Mouse (Mus musculus) ovary, postnatal 10 days (tissue): ENCODE data around the gene Anapc16.

Source experiments
- DNase-seq: peaks from one replicate; pipeline ENCODE4 v3.0.0; 2022; ENCODE audit warnings: low spot score

The Anapc16 gene

GRCm38 (mm10) chr10:59970450-59971062, 32.4 kb downstream of the Anapc16 start:
- no peak for DNase-seq

- DNase-seq: peak; percentile 35
Measured at GRCm38 (mm10) chr10:59969821-59970449, 33.0 kb downstream of the Anapc16 start.

GRCm38 (mm10) chr10:59967309-59967942, 35.5 kb downstream of the Anapc16 start:
- no peak for DNase-seq

GRCm38 (mm10) chr10:59966743-59967142, 36.2 kb downstream of the Anapc16 start:
- no peak for DNase-seq

GRCm38 (mm10) chr10:59965788-59966187, 37.1 kb downstream of the Anapc16 start:
- DNase-seq: no peak

GRCm38 (mm10) chr10:59965362-59965695, 37.6 kb downstream of the Anapc16 start:
- no peak for DNase-seq

- DNase-seq: no peak
Measured at GRCm38 (mm10) chr10:59964504-59965361, 38.2 kb downstream of the Anapc16 start.

- DNase-seq: no peak
Measured at GRCm38 (mm10) chr10:59963609-59964008, 39.3 kb downstream of the Anapc16 start.

GRCm38 (mm10) chr10:59959517-59959916, 43.4 kb downstream of the Anapc16 start:
- no peak for DNase-seq

GRCm38 (mm10) chr10:59958458-59958857, 44.5 kb downstream of the Anapc16 start:
- DNase-seq: no peak

- no peak for DNase-seq
Measured at GRCm38 (mm10) chr10:59957171-59958149, 45.5 kb downstream of the Anapc16 start.

- no peak for DNase-seq
Measured at GRCm38 (mm10) chr10:59956681-59957080, 46.3 kb downstream of the Anapc16 start.

- DNase-seq: no peak
Measured at GRCm38 (mm10) chr10:59953564-59954039, 49.3 kb downstream of the Anapc16 start.

GRCm38 (mm10) chr10:59952781-59953563, 50.0 kb downstream of the Anapc16 start:
- no peak for DNase-seq

- no peak for DNase-seq
Measured at GRCm38 (mm10) chr10:59952152-59952780, 50.7 kb downstream of the Anapc16 start.

- peak; percentile 97 for DNase-seq
Measured at GRCm38 (mm10) chr10:59951211-59952151, 51.5 kb downstream of the Anapc16 start, which contains the start of gene Ddit4. Gene Ddit4, minus strand, starts transcription at chr10:59951834.

GRCm38 (mm10) chr10:59950716-59951191, 52.2 kb downstream of the Anapc16 start:
- peak; percentile 59 for DNase-seq

- no peak for DNase-seq
Measured at GRCm38 (mm10) chr10:59949783-59950605, 52.9 kb downstream of the Anapc16 start.
